ENCODE assay signal across 8 mouse cellular contexts in the genomic region with DNA sequence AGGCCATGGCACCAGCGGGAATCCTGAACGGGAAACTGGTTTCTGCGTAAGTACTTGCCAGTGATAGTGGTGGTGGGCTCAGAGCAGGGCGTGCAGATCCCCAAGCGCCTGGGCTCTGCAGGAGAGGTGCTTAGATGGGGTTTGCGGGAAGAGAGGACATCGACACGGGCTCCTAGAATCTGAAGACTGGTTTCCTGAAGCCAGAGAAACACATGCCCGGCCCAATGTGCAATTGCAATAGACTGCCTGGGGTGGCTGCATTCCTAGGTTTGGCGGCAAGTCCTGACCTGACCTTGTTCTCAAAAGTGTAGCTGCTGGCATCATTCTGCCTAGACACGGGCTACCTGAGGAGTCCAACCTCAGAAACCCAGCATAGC. TPM values are rescaled to one million over a fixed set of nuclear protein-coding genes. Genes with fewer than 3 reads are reported as not detected.
DNase-seq lines count a peak whose midpoint lies in the region; ATAC-seq and TF ChIP-seq lines count a peak whose summit lies in the region.

No protein-coding gene starts in this region.

- intact Hi-C loops in left cerebral cortex, postnatal 4 days (cut with DNase I) = no loop called here

- no peak for TF ChIP-seq CTCF in liver, adult 2 months (IDR thresholded peaks at IDR 0.05; ENCODE audit: low read depth, low read length)
- peak; percentile 9; the same call in 1 of the 2 replicates for TF ChIP-seq CTCF in lung, postnatal 0 days (IDR thresholded peaks at IDR 0.05)

- peak overlapping the region; percentile 67 for H3K9ac ChIP-seq in liver, adult 2 months (ENCODE audit: low read depth, low read length)
- H3K9ac ChIP-seq in embryonic facial prominence, embryonic 13.5 days = peak overlapping the region; percentile 75
- H3K9ac ChIP-seq in lung, postnatal 0 days (replicated peaks; ENCODE audit: low read depth) = peak overlapping the region; percentile 51; the same call in 1 of the 2 replicates

- H3K4me1 ChIP-seq in liver, adult 2 months (ENCODE audit: control insufficient read depth, insufficient read depth, low read length) = peaks cover 14% of the 10 kb centered on the region; the same call in 1 of the 2 replicates
- H3K4me1 ChIP-seq in embryonic facial prominence, embryonic 13.5 days = peaks cover 17% of the 10 kb centered on the region
- H3K4me1 ChIP-seq in lung, postnatal 0 days (ENCODE audit: insufficient read depth, low read depth, low read length) = peaks cover 7% of the 10 kb centered on the region

- no peaks in the 10 kb centered on the region for H3K36me3 ChIP-seq in liver, adult 2 months (ENCODE audit: control insufficient read depth, insufficient read depth, low read length)
- no peaks in the 10 kb centered on the region for H3K36me3 ChIP-seq in embryonic facial prominence, embryonic 13.5 days
- no peaks in the 10 kb centered on the region for H3K36me3 ChIP-seq in lung, postnatal 0 days (ENCODE audit: insufficient read depth, low read length)

- H3K4me2 ChIP-seq in embryonic facial prominence, embryonic 13.5 days = peak overlapping the region; percentile 88
- peak overlapping the region; percentile 86 for H3K4me2 ChIP-seq in lung, postnatal 0 days (replicated peaks; ENCODE audit: low read depth, low read length)

- H3K9me3 ChIP-seq in embryonic facial prominence, embryonic 13.5 days = no peaks in the 10 kb centered on the region
- no peaks in the 10 kb centered on the region for H3K9me3 ChIP-seq in lung, postnatal 0 days (ENCODE audit: low read length)

- TF ChIP-seq EP300 in lung, postnatal 0 days (IDR thresholded peaks at IDR 0.05) = no peak

- ATAC-seq in embryonic facial prominence, embryonic 13.5 days (ENCODE audit: insufficient number of reproducible peaks, insufficient read depth, low FRiP score, low TSS enrichment, low read depth) = peak; percentile 16; the same call in 1 of the 2 replicates
- peak; percentile 7 for ATAC-seq in inflammation-experienced regulatory T-cells, adult 6 months
- peak; percentile 16 for ATAC-seq in lung, postnatal 0 days

- WGBS in liver, adult 2 months = 1% methylated on average over 11 of the region's 11 CpGs
- 0% methylated on average over 11 of the region's 11 CpGs for WGBS in embryonic facial prominence, embryonic 13.5 days
- WGBS in lung, postnatal 0 days = under 1% methylated on average over 11 of the region's 11 CpGs

- DNase-seq in liver, adult 2 months (ENCODE audit: extremely low read depth, low read depth, low spot score) = peak; percentile 80
- no peak for DNase-seq in liver
- peak; percentile 48 for DNase-seq in lung, postnatal 0 days (ENCODE audit: low spot score)
- peak; percentile 33 to 53 for DNase-seq in urinary bladder, postnatal 36 days (ENCODE audit: low spot score in 2 of 2)
- no peak for DNase-seq in gastrocnemius, adult 18-20 months (ENCODE audit: low spot score)
- DNase-seq in left cerebral cortex, postnatal 4 days = no peak

- H3K27ac ChIP-seq in liver, adult 2 months (replicated peaks; ENCODE audit: insufficient read depth, low read depth, low read length) = peak overlapping the region; percentile 100
- peak overlapping the region; percentile 81 for H3K27ac ChIP-seq in embryonic facial prominence, embryonic 13.5 days
- H3K27ac ChIP-seq in lung, postnatal 0 days (ENCODE audit: low read length) = peak overlapping the region; percentile 91

- H3K4me3 ChIP-seq in liver, adult 2 months (ENCODE audit: insufficient read depth, low read depth, low read length) = peak overlapping the region; percentile 67
- H3K4me3 ChIP-seq in embryonic facial prominence, embryonic 13.5 days = peak overlapping the region; percentile 68
- H3K4me3 ChIP-seq in lung, postnatal 0 days (ENCODE audit: low read depth, low read length) = peak overlapping the region; percentile 66

- H3K27me3 ChIP-seq in liver, adult 2 months (ENCODE audit: control insufficient read depth, insufficient read depth, low read length) = no peaks in the 10 kb centered on the region
- no peaks in the 10 kb centered on the region for H3K27me3 ChIP-seq in embryonic facial prominence, embryonic 13.5 days
- H3K27me3 ChIP-seq in lung, postnatal 0 days (replicated peaks; ENCODE audit: insufficient read depth, low read length) = no peaks in the 10 kb centered on the region

- H3K79me2 ChIP-seq in liver, adult 2 months (ENCODE audit: control insufficient read depth, insufficient read depth, low read length) = peaks cover 9% of the 10 kb centered on the region; the same call in 1 of the 2 replicates

- no peak for TF ChIP-seq POLR2A in liver, adult 2 months (IDR thresholded peaks at IDR 0.05; ENCODE audit: extremely low read depth, insufficient read depth, low read length)

RNA-seq across cellular contexts. Expression of a gene that starts 0.4 kb away (rescaled TPM):
- total RNA-seq in liver, adult 2 months (2014; rRNA removed) = 188 and 211 TPM in 2 replicates
- 112 and 121 TPM in 2 replicates for polyA plus RNA-seq in liver, adult 2 months (2012; rRNA removed)
- polyA plus RNA-seq in embryonic facial prominence, embryonic 13.5 days (2015; fragmentation: Nextera tagmentation; extraction: Ambion mirVana) = 73.9 and 76.8 TPM in 2 replicates
- polyA plus RNA-seq in inflammation-experienced regulatory T-cells, adult 6 months (2017; shearing (Covaris generic)) = 10 to 100 TPM; 25.9 to 29.2 (median 29.0) TPM
- 105 and 111 TPM in 2 replicates for polyA plus RNA-seq in lung, postnatal 0 days (2015; fragmentation: Nextera tagmentation; extraction: Ambion mirVana)
- total RNA-seq in gastrocnemius, adult 18-20 months (2021) = 10 to 100 TPM; 31.3 to 35.1 TPM
- total RNA-seq in left cerebral cortex, postnatal 4 days (2021) = 10 to 100 TPM; 34.4 to 37.2 TPM

RNA-seq across cellular contexts. Expression of a gene that starts 8.9 kb away (rescaled TPM):
- total RNA-seq in liver, adult 2 months (2014; rRNA removed) = not detected in 2 replicates
- not detected in 2 replicates for polyA plus RNA-seq in liver, adult 2 months (2012; rRNA removed)
- 0.12 TPM in 1 of 2 replicates, not detected in the other for polyA plus RNA-seq in embryonic facial prominence, embryonic 13.5 days (2015; fragmentation: Nextera tagmentation; extraction: Ambion mirVana)
- polyA plus RNA-seq in inflammation-experienced regulatory T-cells, adult 6 months (2017; shearing (Covaris generic)) = not detected
- polyA plus RNA-seq in lung, postnatal 0 days (2015; fragmentation: Nextera tagmentation; extraction: Ambion mirVana) = not detected in 2 replicates
- total RNA-seq in gastrocnemius, adult 18-20 months (2021) = not detected
- not detected for total RNA-seq in left cerebral cortex, postnatal 4 days (2021)

Comparison
In these comparisons a context has a peak if more than half of its experiments do, and no peak if none do; other contexts are left out.
1. DNase-seq: peak in liver, adult 2 months (single experiment), lung, postnatal 0 days (single experiment) and urinary bladder, postnatal 36 days (2 of 2); none in liver (single experiment), gastrocnemius, adult 18-20 months (single experiment) and left cerebral cortex, postnatal 4 days (single experiment).
2. Peak in every context shown above with its lines, with median percentiles within 50 percentile points of each other: H3K27ac ChIP-seq, H3K4me3 ChIP-seq, H3K9ac ChIP-seq and ATAC-seq.